Mouse (Mus musculus): ENCODE data around the gene Cyp2w1.

DNA sequence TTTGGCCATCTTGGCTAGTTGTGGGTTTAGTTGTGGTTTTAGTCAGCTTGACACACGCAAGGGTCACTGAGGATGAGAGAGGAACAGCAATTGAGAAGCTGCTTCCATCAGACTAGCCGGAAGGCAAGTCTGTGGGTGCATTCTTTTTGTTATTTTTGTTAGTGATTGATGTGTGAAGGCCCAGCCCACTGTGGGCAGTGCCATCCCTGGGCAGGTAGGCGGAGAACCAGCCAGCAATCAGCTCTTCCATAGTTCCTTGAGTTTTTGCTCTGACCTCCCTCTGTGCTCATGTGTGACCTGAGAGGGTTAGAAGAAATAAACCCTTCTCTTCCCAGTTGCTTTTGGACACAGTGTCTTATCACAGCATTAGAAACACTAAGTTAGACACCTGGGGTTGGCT lies 20.7 kb downstream of the Cyp2w1 start:
- no peak for TF ChIP-seq CTCF (IDR thresholded peaks at IDR 0.05; ENCODE audit: control insufficient read depth, insufficient read depth, insufficient replicate concordance, low read depth, low read length)
- TF ChIP-seq POLR2A (IDR thresholded peaks at IDR 0.05; ENCODE audit: control insufficient read depth, low read depth, low read length) = no peak

Measured in testis, adult 2 months (tissue).